Mouse (Mus musculus): ENCODE measurements around the gene Srpk3.
A peak's percentile ranks its signal among the peaks of the same experiment; 100 is the strongest.
"Not testable (repeated sequence)": the region's sequence is repeated elsewhere in the genome, so short reads cannot be mapped to it uniquely, and the experiment has no call there.

The Srpk3 gene

GRCm38 (mm10) chrX:73774168-73774760 lies at the start of gene Srpk3:
TSS of gene Srpk3 (plus strand) at chrX:73774405.
- DNase-seq = no peak

- no peak for DNase-seq
These were observed 43.3 kb upstream of the Srpk3 start for GRCm38 (mm10) chrX:73730908-73731307.

DNA sequence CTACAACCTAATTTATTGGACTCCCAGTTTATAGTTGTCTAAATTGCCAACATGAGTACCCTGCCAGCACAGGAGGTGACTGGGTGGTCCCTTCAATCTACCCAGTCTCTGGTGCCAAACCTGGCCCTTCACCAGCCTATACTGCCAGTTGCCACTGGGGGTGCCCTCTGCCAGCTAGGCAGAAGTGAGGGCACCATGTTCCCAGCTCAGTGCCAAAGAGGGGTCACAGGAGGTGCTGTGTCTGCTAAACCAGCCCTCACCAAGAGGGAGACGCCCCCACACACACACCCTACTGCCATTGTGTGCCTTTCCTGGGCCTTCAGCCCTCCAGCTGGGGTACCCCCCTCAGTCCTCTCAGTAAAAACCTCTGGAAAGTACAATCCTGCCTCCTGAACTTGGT lies 36.0 kb upstream of the Srpk3 start:
- no peak for DNase-seq

GRCm38 (mm10) chrX:73739151-73739550 lies 35.1 kb upstream of the Srpk3 start:
- DNase-seq = no peak

DNA sequence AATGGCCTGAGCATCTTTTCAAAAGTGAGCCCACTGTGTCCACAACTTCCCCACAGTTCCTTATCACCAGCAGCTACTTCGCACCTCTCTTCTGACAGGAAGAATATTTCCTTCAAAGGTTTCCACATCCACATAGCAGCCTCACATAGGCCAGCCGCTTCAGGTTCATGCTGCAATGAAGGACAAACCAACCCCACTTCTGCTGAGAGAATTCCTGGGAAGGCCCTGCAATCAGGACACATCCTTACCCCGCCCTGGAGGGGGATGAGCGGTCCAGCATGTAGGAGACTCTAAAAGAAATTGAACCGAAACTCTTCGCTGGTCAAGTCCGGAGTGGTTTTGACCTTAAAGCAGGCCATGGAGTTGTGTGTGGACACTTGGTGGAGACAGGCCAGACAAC lies 34.4 kb upstream of the Srpk3 start:
- not testable (repeated sequence) for DNase-seq

DNA sequence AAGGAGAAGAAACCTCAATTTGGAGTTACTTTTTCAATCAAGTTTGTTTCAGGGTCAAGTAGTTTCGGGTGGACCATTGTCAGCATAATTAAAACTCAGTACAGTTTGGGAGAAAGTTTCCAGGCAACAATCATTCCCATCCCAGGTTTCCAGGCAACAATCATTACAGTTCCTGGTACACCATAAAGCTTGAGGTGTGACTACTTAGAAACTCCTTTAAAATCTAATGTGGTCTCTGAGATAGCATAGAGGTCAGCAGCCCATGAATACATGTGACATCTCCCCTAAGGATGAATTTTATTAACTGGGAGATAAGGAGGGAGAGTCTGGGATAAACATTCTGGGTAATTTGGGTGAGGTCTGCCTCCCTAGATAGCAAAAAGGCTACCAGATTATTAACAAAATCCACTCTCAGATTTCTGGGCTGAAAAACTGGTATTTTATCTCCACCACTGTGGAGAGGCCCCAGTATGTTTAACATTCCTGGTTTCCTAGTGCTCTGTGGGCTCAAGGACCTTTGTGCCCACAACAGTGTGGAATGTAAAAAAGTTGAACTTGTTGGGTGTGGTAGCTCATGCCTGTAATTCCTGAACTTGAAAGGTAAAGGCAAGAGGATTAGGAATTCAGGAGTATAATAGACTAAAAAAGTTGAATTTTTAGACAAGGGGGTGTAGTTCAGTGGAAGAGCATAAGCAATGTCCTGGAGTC lies 29.3 kb upstream of the Srpk3 start:
- DNase-seq = peak in 1 of 2 experiments; percentile 12

DNA sequence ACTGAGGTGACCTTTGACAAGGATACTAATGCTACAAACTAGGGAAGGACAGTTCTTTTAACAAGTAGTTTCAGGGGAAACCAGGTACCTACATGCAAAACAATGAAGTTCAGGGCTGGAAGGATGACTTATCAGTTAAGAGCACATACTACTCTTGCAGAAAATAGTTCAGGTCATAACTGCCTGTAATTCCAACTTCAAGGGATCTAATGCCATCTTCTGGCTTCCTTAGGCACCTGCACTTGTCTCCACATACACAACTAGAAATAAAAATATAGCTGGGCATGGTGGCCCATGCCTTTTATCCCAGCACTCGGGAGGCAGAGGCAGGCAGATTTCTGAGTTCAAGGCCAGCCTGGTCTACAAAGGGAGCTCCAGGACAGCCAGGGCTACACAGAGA lies 25.2 kb upstream of the Srpk3 start:
- DNase-seq = no peak

DNA sequence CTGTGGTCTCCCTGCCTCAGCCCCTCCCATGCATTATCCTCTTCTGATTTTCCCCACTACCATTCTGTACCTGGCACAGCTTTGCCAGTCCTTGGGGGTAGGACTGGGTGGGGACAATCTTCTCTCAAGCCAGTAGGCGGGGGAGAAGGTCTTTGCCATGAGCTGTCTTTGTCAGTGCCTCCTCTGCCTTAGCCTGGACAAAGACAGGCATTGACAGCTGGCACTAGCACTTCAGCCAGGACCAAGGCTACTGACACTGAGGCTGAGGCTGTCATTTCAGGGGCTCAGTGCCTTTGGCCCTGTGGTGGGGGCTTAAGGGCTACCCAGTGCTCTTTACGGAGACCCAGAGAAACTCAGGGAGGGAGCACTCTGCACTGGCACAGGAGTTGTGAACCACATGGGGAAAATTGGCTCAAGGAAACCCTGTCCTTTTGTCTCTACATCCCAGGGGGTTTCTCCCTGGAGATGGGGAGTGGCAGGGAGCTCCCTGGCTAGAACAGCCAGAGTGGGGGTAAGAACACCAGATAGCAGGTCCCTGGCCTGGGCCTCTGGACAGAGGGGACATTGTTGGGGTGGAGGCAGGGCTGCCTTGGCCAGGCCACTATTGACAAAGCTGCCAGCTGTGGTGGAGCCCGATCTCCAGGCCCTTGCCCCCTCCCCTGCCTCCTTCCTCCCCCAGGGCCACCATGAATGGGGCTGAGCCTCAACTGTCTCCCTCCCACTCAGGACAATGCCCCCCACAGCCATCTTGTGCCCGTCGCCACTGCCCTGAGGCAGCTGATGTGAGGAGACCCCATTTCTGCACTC lies 17.7 kb upstream of the Srpk3 start, which contains the start of gene Plxnb3:
Gene Plxnb3, plus strand, starts transcription at position 757 of the 807 bp plus-strand sequence.
- no peak for DNase-seq

GRCm38 (mm10) chrX:73758611-73759290 lies 15.5 kb upstream of the Srpk3 start:
- no peak for DNase-seq

GRCm38 (mm10) chrX:73765311-73765710 lies 8.9 kb upstream of the Srpk3 start:
- peak; percentile 65 to 69 for DNase-seq

DNA sequence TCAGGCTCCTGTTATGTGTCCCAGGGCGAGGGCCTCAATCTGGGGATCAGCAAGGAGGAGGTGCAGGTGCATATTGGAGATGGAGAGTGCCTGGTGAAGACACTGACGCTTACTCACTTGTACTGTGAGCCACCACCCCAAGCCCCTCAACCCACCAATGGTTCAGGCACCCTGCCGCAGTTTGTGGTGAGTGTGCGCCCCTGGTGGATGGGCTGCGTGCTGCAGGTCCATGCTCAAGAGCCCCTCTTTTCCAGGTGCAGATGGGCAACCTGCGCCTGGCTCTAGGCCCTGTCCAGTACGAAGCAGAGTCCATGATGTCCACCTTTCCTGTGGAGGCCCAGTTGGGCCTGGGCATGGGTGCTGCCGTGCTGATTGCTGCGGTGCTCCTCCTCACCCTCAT lies 6.9 kb upstream of the Srpk3 start:
- DNase-seq = no peak

GRCm38 (mm10) chrX:73774802-73775483 lies 738 bp downstream of the Srpk3 start:
- DNase-seq = no peak

DNA sequence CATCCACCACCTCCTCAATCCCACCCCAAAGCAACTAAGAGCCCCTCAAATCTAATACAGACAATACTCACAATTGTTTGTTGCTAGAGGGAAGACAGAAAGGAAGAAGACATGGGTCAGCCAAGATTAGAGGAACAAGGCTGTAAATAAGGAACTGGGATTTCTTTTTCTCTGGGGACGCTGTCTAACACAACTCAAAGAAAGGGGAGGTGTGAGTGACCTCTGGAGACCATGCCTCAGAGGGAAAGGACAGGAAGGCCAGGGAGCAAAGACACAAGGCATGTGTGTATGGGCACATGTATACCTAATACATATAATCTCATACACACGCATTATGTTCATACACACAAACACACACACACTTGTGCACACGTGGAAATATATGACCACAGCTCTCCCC lies 8.0 kb downstream of the Srpk3 start:
- no peak for DNase-seq

DNA sequence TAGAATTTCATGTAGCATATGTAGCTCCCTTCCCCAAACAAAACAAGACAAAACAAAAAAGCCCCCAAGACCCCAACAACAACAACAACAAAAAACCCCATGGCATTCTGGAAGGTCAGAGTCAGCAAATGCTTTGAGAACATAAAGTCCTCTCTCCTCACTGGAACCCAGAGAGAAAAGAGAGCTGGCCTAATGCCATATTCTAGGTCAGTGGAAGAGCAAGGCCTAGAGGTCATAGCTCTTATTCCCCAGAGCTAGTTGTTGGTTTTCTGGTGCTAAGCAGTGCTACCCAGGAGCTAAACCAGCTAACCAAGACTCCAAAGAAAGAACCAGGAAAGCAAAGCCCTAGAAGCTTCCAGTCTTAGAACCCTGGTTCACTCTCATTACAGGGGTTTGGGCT lies 11.5 kb downstream of the Srpk3 start:
- no peak for DNase-seq

DNA sequence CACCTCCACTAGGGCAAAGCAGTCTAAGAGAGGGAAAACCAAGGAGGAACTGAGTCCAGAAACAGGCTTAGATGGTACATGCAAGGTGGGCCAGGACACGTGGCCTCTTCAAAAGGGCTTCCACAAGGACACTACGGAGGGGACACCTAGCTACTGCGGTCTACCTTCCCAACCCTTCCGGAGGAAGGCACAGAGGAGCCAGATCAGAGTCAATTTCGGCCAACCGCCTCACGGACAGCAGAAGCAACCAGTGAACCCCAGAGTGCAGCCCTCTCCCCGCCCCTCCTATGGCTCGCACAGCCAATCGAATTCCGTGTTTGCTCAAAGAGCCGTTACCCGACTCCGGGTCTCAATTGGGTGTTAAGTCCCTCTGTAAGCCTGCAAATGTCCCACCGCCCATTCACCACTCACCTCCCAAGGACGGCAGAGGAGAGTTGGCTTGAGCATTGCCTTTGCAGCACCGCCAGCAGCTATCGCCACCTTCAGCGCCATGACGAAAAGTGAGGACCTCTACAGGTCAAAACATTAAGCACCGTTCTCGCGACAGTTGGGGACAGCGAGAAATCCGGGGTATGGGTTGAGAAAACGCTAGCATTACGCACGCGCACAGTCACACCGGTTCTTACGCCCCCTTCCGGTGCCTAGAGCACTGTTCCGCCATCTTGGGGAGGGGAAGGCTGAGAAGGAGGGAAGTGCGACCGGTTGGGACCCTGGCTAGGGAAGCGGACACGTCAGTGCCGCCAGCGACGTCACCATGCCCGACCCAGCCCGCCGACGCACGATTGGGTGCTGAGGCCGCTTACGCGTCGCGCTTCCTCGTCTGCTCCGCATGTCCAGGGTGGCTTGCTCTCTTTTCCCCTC lies 12.4 kb downstream of the Srpk3 start, which contains the start of the genes Idh3g and Ssr4:
Gene Idh3g, minus strand, starts transcription at position 534 of the 861 bp plus-strand sequence.
Gene Ssr4, plus strand, starts transcription at position 665 of the 861 bp plus-strand sequence.
- DNase-seq = peak; percentile 95

DNA sequence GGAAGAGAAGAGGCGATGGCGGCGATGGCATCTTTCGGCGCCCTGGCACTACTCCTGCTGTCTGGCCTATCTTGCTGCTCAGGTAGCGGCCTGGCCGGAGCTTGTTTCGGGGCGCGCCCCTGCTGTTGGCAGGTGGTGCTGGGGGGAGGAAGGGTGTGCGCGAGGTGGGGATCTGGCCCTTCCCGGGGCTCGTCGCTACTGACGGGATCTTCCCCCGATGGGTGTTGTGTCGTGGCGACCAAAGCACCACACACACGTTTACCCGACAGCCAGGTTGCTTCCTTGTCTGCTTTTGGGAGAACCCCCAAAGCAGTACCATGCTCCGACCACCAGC lies 13.0 kb downstream of the Srpk3 start:
- DNase-seq = no peak

DNA sequence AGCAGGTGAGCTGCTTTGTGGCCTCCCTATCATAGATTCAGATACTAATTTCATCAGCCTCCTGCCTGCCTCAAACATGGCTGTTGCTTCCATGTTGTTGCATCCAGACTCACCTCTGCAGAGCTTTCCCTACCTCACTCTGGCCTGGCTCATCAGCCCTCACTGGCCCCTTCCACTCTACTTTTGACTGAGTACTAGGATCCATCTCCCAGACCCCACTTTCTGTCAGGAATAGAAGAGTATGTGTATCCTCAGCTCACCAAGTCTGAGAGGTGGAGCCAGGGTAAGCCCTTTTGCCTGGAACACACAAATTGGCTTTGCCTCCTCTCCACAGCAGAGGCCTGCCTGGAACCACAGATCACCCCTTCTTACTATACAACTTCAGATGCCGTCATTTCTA lies 14.3 kb downstream of the Srpk3 start:
- no peak for DNase-seq

- no peak for DNase-seq
These were observed 18.8 kb downstream of the Srpk3 start for GRCm38 (mm10) chrX:73793039-73793438.

- DNase-seq = no peak
These were observed 19.3 kb downstream of the Srpk3 start for GRCm38 (mm10) chrX:73793505-73793904.

- DNase-seq = no peak
These were observed 23.3 kb downstream of the Srpk3 start for GRCm38 (mm10) chrX:73797511-73797910.

DNA sequence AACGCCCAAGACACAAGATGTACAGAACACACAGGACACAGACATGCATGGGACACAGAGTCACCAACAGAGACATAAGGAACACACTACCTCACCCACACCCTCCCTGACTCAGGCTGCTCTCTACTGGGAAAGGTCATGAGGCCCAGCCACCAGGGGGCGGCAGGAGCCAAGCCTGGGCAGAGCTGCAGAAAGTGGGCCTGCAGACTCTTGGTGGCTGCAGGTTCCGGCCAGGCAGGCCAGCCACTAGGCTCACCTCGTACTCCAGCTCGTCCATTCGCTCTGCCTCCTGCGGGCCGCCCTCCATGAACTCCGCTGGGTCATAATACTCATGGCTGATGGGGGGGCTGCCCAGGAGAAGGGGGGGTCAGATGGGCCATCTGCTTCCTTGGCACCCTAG lies 24.3 kb downstream of the Srpk3 start:
- peak; percentile 56 to 67 for DNase-seq

GRCm38 (mm10) chrX:73805814-73806213 lies 31.6 kb downstream of the Srpk3 start:
- DNase-seq = no peak

Data from lung, adult 18-20 months (tissue).